Mouse (Mus musculus) CH12.LX (cell line): ENCODE results near the gene Tnfrsf11a.

Experiments
- CHD1 ChIP-seq: IDR thresholded peaks from 2 replicates; pipeline ENCODE4 v1.6.1; 2012; ENCODE audit warnings: low read depth, low read length, improper control_type of control experiment, inconsistent platforms
- CTCF ChIP-seq, 2 experiments: IDR thresholded peaks in 1 of 2; conservative IDR thresholded peaks in 1 of 2; 2 replicates each; pipeline ENCODE4 v1.5.1; 2011 to 2012; ENCODE audit warnings: low read depth in 2 of 2, low read length in 2 of 2, improper control_type of control experiment in 1 of 2, inconsistent platforms in 1 of 2, mild to moderate bottlenecking in 1 of 2, moderate library complexity in 1 of 2
- EP300 ChIP-seq: IDR thresholded peaks from 2 replicates; pipeline ENCODE4 v1.6.1; 2011; ENCODE audit warnings: low read length, improper control_type of control experiment
- GABPA ChIP-seq: IDR thresholded peaks from 2 replicates; pipeline ENCODE4 v1.6.1; 2012; ENCODE audit warnings: low read depth, low read length, improper control_type of control experiment, inconsistent platforms; ENCODE audit not compliant: insufficient replicate concordance
- MAX ChIP-seq: IDR thresholded peaks from 2 replicates; pipeline ENCODE4 v1.6.1; 2011; ENCODE audit warnings: low read length, improper control_type of control experiment
- MYC ChIP-seq: IDR thresholded peaks from 2 replicates; pipeline ENCODE4 v1.6.1; 2011; ENCODE audit warnings: low read depth, mild to moderate bottlenecking, improper control_type of control experiment, low read length
- TBP ChIP-seq: conservative IDR thresholded peaks from 2 replicates; pipeline ENCODE4 v1.6.1; 2011; ENCODE audit warnings: low read depth, low read length, improper control_type of control experiment
- ZC3H11A ChIP-seq: IDR thresholded peaks from 2 replicates; pipeline ENCODE4 v1.6.1; 2012; ENCODE audit warnings: low read depth, mild to moderate bottlenecking, inconsistent platforms, low read length, improper control_type of control experiment

DNA sequence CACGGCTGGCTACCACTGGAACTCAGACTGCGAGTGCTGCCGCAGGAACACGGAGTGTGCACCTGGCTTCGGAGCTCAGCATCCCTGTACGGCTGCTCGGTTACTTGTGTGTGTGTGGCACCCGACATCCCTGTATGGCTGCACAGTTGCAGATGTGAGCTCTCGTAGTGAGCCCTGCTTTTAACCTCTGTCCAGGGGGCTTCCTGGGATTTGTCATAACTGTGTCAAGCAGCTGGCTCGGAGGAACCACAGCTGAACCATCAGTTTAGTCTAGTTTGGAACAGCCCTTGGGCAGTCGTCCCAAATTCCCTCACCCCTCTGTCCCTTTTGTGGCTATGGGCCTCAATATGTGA lies 33.2 kb downstream of the Tnfrsf11a start:
- TF ChIP-seq GABPA (no peak), CHD1 (no peak), TBP (no peak), EP300 (no peak), CTCF (conservative IDR thresholded peaks at IDR 0.05 in 1 of 2, IDR thresholded peaks at IDR 0.05 in 1 of 2; ENCODE audit: low read depth in 2 of 2, low read length in 2 of 2) (no peak), MYC (no peak), ZC3H11A (no peak), MAX (no peak)
